Mouse (Mus musculus): ENCODE measurements at regions not wholly inside any gene's neighbourhood (a gene's known extent, or its start where the extent isn't known, plus 50 kb on each side); places are given as distances from the start of the nearest gene placed in this dataset.

DNA sequence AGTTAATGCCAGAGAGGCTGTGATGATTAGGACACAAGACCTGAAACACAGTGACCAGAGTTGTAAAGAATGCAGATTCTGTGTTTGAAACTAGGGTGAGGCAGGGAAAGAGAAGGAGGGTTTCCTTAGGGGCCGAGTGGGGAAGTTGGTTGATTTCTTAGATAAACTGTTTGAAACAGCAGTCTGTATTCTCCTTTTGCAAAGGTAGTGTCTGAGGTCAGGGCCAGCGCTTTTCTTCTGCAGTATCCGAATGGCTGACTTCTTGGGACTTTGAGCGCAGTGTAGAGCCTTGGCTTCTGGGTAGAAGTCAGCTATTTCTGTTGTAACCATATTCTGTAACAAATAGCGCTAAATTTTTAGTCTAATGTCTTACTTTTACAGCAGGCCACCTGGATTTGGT is 133.7 kb downstream of the Dad1 start:
- TF ChIP-seq CTCF (IDR thresholded peaks at IDR 0.05; ENCODE audit: extremely low read depth, insufficient read depth, low read length) (no peak), POLR2A (IDR thresholded peaks at IDR 0.05; ENCODE audit: extremely low read depth, insufficient read depth, low read length) (no peak)
